Comparison of ENCODE assay signal across 24 mouse cellular contexts in the genomic region with DNA sequence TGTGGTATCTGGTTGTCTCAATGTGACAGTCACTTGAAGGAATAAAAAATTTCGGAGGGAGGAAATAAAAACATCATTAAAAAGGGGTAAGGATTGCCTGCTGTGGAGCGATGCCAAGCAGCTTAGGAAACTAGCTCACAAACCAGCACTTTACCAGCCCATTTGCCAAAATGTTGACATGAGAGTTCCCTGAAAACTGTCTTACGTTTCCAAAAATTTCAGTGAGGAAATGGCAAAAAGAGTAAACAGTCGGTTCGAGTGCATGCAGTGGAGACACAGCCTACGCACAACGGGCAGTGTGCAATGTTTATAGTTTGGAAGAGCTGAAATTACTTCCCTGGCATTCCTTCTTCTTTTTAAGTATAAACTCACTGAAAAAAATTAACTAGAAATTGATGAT. TPM values are rescaled to one million over a fixed set of nuclear protein-coding genes. Genes with fewer than 3 reads are reported as not detected.
DNase-seq lines count a peak whose midpoint lies in the region; ATAC-seq lines count a peak whose summit lies in the region.
"Had no signal": no experiment of that assay in that cellular context is flagged by ENCODE, and none has a peak within 500 bp of the region (broad histone marks: within the 10 kb centered on the region; RNA-seq: fewer than 3 reads in every experiment).

No protein-coding gene starts in this region.

- no peak overlapping the region for H3K4me3 ChIP-seq in embryonic facial prominence, embryonic 15.5 days (replicated peaks)
- H3K4me3 ChIP-seq: heart, adult 2 months; hindbrain, embryonic 12.5 days; liver, embryonic 13.5 days; neural tube, embryonic 15.5 days had no signal

- 0 out of 2 replicates have a peak, but pooled peaks cover 3% of the 10 kb centered on the region for H3K4me1 ChIP-seq in embryonic facial prominence, embryonic 15.5 days
- H3K4me1 ChIP-seq: hindbrain, embryonic 12.5 days; liver, embryonic 13.5 days; neural tube, embryonic 15.5 days had no signal

- H3K27me3 ChIP-seq in embryonic facial prominence, embryonic 15.5 days = no peaks in the 10 kb centered on the region
- H3K27me3 ChIP-seq: hindbrain, embryonic 12.5 days; liver, embryonic 13.5 days; neural tube, embryonic 15.5 days had no signal

- H3K4me2 ChIP-seq in embryonic facial prominence, embryonic 15.5 days (replicated peaks) = no peak overlapping the region
- H3K4me2 ChIP-seq: hindbrain, embryonic 12.5 days; liver, embryonic 13.5 days; neural tube, embryonic 15.5 days had no signal

- WGBS in embryonic facial prominence, embryonic 15.5 days = 38% methylated on average over 7 of the region's 7 CpGs

- H3K27ac ChIP-seq in embryonic facial prominence, embryonic 15.5 days (replicated peaks) = peak overlapping the region; percentile 23; the same call in 1 of the 2 replicates
- H3K27ac ChIP-seq: heart, adult 2 months; hindbrain, embryonic 12.5 days; kidney, postnatal 0 days; liver, embryonic 13.5 days; macrophage; neural tube, embryonic 15.5 days had no signal

- no peak overlapping the region for H3K9ac ChIP-seq in embryonic facial prominence, embryonic 15.5 days
- H3K9ac ChIP-seq: forebrain, postnatal 0 days; hindbrain, embryonic 12.5 days; liver, embryonic 13.5 days; neural tube, embryonic 15.5 days had no signal

- no peaks in the 10 kb centered on the region for H3K9me3 ChIP-seq in embryonic facial prominence, embryonic 15.5 days (replicated peaks)
- H3K9me3 ChIP-seq: hindbrain, embryonic 12.5 days; liver, embryonic 13.5 days; neural tube, embryonic 15.5 days had no signal

- ATAC-seq in embryonic facial prominence, embryonic 15.5 days (ENCODE audit: insufficient number of reproducible peaks, low FRiP score, low TSS enrichment, low read depth) = no peak
- ATAC-seq: forebrain, postnatal 0 days; intestine, postnatal 0 days had no signal

- H3K36me3 ChIP-seq in embryonic facial prominence, embryonic 15.5 days = no peaks in the 10 kb centered on the region
- H3K36me3 ChIP-seq: hindbrain, embryonic 12.5 days; liver, embryonic 13.5 days; neural tube, embryonic 15.5 days had no signal

- peak; percentile 2 for DNase-seq in layer of hippocampus, adult 9-10 months (ENCODE audit: low spot score)
- DNase-seq in layer of hippocampus, adult 9-11 months = no peak
- peak; percentile 44 for DNase-seq in brain, adult 2 months (ENCODE audit: low read depth, low spot score)
- DNase-seq in lung, postnatal 14 days = peak; percentile 2
- no peak for DNase-seq in urinary bladder, adult 18-20 months (ENCODE audit: low spot score in 2 of 2)
- DNase-seq in adrenal gland, postnatal 25 days = no peak
- DNase-seq in right cerebral cortex, postnatal 14 days = no peak
- DNase-seq: adrenal gland, postnatal 36 days; cerebellum, adult 11-12 months; cerebellum, postnatal 10 days; forebrain, postnatal 0 days; gastrocnemius, postnatal 36 days; heart, adult 2 months; left cerebral cortex, postnatal 4 days; liver, embryonic 13.5 days; right cerebral cortex, adult 18-20 months; thymus, adult 18-20 months; thymus, postnatal 4 days had no signal

RNA-seq across cellular contexts. Expression of a gene that starts 32.9 kb away (rescaled TPM):
- 177 and 204 TPM in 2 replicates for polyA plus RNA-seq in embryonic facial prominence, embryonic 15.5 days (2015; fragmentation: Nextera tagmentation; extraction: Ambion mirVana)
- 408 and 443 TPM in 2 replicates for total RNA-seq in adrenal gland, postnatal 25 days (2021)

RNA-seq across cellular contexts. Expression of a gene that starts 42.6 kb away (rescaled TPM):
- polyA plus RNA-seq in embryonic facial prominence, embryonic 15.5 days (2015; fragmentation: Nextera tagmentation; extraction: Ambion mirVana) = 19.2 and 26.8 TPM in 2 replicates
- 27.7 and 31.4 TPM in 2 replicates for total RNA-seq in adrenal gland, postnatal 25 days (2021)

Comparison
In these comparisons a context has a peak if more than half of its experiments do, and no peak if none do; other contexts are left out.
1. DNase-seq: peak in layer of hippocampus, adult 9-10 months (single experiment), brain, adult 2 months (single experiment) and lung, postnatal 14 days (single experiment); none in layer of hippocampus, adult 9-11 months (single experiment), urinary bladder, adult 18-20 months (0 of 2), adrenal gland, postnatal 25 days (single experiment) and right cerebral cortex, postnatal 14 days (single experiment).